Mouse (Mus musculus) lung, embryonic 14.5 days (tissue): Measurements from ENCODE around the gene Slit3. TPM values are rescaled to one million over a fixed set of nuclear protein-coding genes. Genes with fewer than 3 reads are reported as not detected.
A peak's percentile ranks its signal among the peaks of the same experiment; 100 is the strongest.

ENCODE experiments used
- ATAC-seq: fragments of 200-750 bp; cut with Nextera tagmentation; 2 replicates; pipeline ENCODE4 v1.8.0; 2017; ENCODE audit warnings: mild to moderate bottlenecking, moderate TSS enrichment, moderate library complexity; ENCODE audit not compliant: insufficient read depth
- DNase-seq: peaks from one replicate; pipeline ENCODE4 v3.0.0-alpha.2; 2015
- H3K27ac ChIP-seq: fragments of 300-500 bp; sonication (generic); 2 replicates; pipeline ENCODE4 v1.5.1; 2014; ENCODE audit warnings: low read depth, mild to moderate bottlenecking, moderate library complexity
- H3K27me3 ChIP-seq: fragments of 300-500 bp; sonication (generic); 2 replicates; pipeline ENCODE4 v1.6.1; 2014; ENCODE audit warnings: low read length, control low read depth; ENCODE audit not compliant: insufficient read depth
- H3K36me3 ChIP-seq: fragments of 300-500 bp; sonication (generic); 2 replicates; pipeline ENCODE4 v1.6.1; 2014; ENCODE audit warnings: control low read depth; ENCODE audit not compliant: insufficient read depth
- H3K4me1 ChIP-seq: fragments of 300-500 bp; sonication (generic); 2 replicates; pipeline ENCODE4 v1.6.1; 2014; ENCODE audit warnings: antibody characterized with exemption, control low read depth; ENCODE audit not compliant: insufficient read depth
- H3K4me2 ChIP-seq: fragments of 300-500 bp; sonication (generic); 2 replicates; pipeline ENCODE4 v1.6.1; 2014; ENCODE audit warnings: mild to moderate bottlenecking
- H3K4me3 ChIP-seq: fragments of 300-500 bp; sonication (generic); 2 replicates; pipeline ENCODE4 v1.5.1; 2014; ENCODE audit warnings: low read depth, low read length
- H3K9ac ChIP-seq: fragments of 300-500 bp; sonication (generic); 2 replicates; pipeline ENCODE4 v1.6.1; 2014
- H3K9me3 ChIP-seq: fragments of 300-500 bp; sonication (generic); 2 replicates; pipeline ENCODE4 v1.6.1; 2016; ENCODE audit warnings: low read depth, low read length, control low read depth
- CTCF ChIP-seq: IDR thresholded peaks from 2 replicates; pipeline ENCODE4 v1.5.1; 2016; ENCODE audit warnings: antibody characterized with exemption, low read depth
- WGBS: fragments of 180-500 bp; shearing (Covaris S2); extraction: QIAGEN DNeasy Blood & Tissue Kit; methylation state at CpG from one replicate; pipeline ENCODE4 v1.1.7; 2014; 5-methylcytosine and 5-hydroxymethylcytosine counted together
- polyA plus RNA-seq: library from polyadenylated mRNA; unstranded; fragments of >200 nt; fragmentation: Nextera tagmentation; extraction: Ambion mirVana; gene quantifications from 2 replicates; pipeline ENCODE4 v1.2.1, GENCODE M21; 2014

Gene Slit3
- polyA plus RNA-seq, 1 experiment from 2014 or later, result 37.3 TPM

DNA sequence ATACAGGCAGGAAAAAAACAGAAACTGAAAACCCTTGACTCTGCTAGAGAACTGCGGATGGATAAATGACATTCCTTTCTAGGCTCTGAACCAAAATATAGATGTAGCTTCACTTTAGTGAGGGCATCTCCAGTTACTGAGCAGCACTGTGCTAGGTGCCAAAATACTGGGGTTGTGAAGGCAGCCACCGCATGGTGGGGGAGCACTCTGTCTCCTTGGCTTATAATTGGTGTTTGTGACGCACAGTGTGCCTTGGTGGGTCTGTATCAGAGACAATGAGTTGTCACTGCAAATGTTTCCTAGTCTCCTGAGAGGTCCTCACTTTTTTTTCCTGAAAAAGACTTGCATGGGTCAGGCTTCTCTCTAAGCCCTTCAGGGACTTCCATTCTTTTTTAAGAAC is 125.6 kb downstream of the Slit3 start:
- Histone ChIP-seq H3K27ac (no peak overlapping the region), H3K9ac (no peak overlapping the region), H3K9me3 (no peaks in the 10 kb centered on the region), H3K4me3 (no peak overlapping the region), H3K4me1 (peaks cover 4% of the 10 kb centered on the region; the same call in 1 of the 2 replicates), H3K27me3 (no peaks in the 10 kb centered on the region), H3K36me3 (no peaks in the 10 kb centered on the region), H3K4me2 (no peak overlapping the region)
- 53% methylated on average over 3 of the region's 3 CpGs for WGBS
- ATAC-seq (no peak), DNase-seq (peak; percentile 18)
- no peak for TF ChIP-seq CTCF

DNA sequence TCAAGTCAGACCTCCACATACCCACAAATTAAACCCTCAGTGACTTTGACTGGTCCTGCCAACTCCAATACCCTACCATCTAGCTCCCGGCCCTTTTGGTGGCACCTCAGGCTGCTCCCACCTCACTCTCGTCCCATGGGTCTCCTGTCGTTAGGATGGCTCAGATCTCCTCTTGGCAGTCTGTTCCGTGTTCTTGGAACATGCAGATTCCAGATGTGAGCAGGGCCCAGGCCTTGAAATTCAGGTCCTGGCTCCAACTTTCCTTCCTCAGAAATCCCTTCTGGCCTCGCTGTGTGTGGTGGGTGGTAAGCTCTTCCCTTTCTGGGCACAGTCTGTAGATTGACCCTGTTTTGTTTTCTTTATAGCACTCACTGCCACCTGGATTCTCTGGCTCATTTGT is 127.1 kb downstream of the Slit3 start:
- peaks cover 4% of the 10 kb centered on the region; the same call in 1 of the 2 replicates for H3K4me1 ChIP-seq

DNA sequence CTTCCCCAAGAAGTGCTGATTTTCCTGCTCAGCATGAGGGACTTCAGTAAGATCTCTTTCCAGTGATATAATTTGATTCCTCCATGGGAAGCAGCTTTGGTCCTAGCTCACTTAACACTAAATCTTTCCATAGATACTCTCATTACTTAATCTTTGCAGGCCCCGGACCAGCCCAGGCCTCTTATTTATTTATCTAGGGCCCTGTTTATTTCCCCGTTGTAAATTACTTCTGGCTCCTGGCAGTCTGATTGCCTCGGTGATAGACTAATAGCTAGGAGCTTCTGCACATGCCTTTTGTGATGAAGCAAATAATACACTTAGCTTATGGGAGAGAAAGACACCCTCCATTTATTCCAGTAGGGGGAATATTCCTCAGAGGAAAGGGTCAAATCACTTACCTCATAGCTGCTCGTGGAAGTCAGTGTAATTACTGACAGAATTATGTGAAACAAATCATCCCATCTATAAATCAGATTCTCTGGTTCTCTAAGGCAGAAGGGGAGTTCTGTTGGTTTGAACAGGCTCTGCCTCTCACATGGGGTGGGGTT is 129.9 kb downstream of the Slit3 start:
- Histone ChIP-seq H3K4me3 (no peak overlapping the region), H3K4me1 (peaks cover 4% of the 10 kb centered on the region; the same call in 1 of the 2 replicates), H3K27ac (no peak overlapping the region; the same call in 1 of the 2 replicates), H3K4me2 (no peak overlapping the region), H3K9ac (no peak overlapping the region), H3K9me3 (no peaks in the 10 kb centered on the region), H3K27me3 (no peaks in the 10 kb centered on the region), H3K36me3 (no peaks in the 10 kb centered on the region)
- 22% methylated on average over 4 of the region's 4 CpGs for WGBS
- TF ChIP-seq CTCF, result 0 out of 2 replicates have a peak, but pooled peaks have one; percentile 12
- DNase-seq (no peak), ATAC-seq (no peak)

More for the DNA sequence above, 127.1 kb downstream of the Slit3 start:
- no peak overlapping the region for H3K9ac ChIP-seq
- no peaks in the 10 kb centered on the region for H3K27me3 ChIP-seq
- ATAC-seq (no peak), DNase-seq (no peak)
- H3K9me3 ChIP-seq, result no peaks in the 10 kb centered on the region
- H3K4me2 ChIP-seq, result no peak overlapping the region
- WGBS, result 69% methylated on average over 5 of the region's 5 CpGs
- no peaks in the 10 kb centered on the region for H3K36me3 ChIP-seq
- H3K4me3 ChIP-seq, result no peak overlapping the region
- no peak for TF ChIP-seq CTCF
- H3K27ac ChIP-seq, result no peak overlapping the region

DNA sequence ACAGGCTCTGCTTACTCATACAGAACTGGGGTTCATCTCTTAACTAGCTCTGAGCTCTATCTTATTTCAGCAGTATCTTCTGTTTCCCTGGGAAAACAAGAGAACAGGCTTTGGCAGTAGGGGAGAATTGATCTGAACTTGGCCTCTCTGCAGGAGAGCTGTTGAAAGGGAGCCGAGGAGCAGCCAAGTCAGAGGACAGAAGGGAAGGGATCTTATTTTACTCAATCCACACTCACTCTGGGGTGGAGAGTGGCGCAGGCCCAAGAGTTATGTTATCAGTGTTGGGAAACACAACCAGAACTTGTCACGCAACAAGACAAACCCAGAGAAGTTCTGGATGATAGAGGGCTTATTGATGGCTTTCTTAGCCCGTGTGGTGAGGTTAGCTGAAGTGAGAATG is 130.9 kb downstream of the Slit3 start:
- H3K4me1 ChIP-seq, result peaks cover 4% of the 10 kb centered on the region; the same call in 1 of the 2 replicates
- H3K4me3 ChIP-seq, result no peak overlapping the region
- H3K9ac ChIP-seq, result no peak overlapping the region
- no peaks in the 10 kb centered on the region for H3K9me3 ChIP-seq
- peak; percentile 53 for ATAC-seq
- H3K4me2 ChIP-seq, result no peak overlapping the region
- TF ChIP-seq CTCF, result no peak
- H3K27me3 ChIP-seq, result no peaks in the 10 kb centered on the region
- 46% methylated on average over 4 of the region's 4 CpGs for WGBS
- no peaks in the 10 kb centered on the region for H3K36me3 ChIP-seq
- peak overlapping the region; percentile 8; the same call in 1 of the 2 replicates for H3K27ac ChIP-seq
- DNase-seq, result peak; percentile 71

DNA sequence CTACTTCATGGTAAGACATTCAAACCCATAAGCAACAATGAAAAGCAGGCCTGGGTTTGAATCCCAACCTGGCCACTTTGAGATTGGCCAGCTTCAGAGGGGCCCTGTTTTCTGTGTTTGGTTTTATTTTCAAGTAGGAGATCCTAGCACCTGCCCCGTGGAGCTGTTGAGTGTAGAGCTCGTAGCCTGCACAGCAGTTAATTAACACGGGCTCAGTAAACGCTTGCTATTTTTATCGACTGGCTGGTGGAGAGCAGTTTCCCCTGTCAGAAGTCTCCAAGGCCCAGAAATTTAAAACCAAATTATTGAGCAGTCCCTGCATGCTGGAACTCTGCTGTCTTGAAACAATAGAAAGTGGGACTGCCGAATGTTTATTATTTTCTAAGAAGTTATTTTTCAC is 136.3 kb downstream of the Slit3 start:
- H3K36me3 ChIP-seq, result no peaks in the 10 kb centered on the region
- no peak overlapping the region for H3K4me2 ChIP-seq
- no peak for TF ChIP-seq CTCF
- no peak for ATAC-seq
- H3K4me3 ChIP-seq, result no peak overlapping the region
- H3K9ac ChIP-seq, result no peak overlapping the region
- no peaks in the 10 kb centered on the region for H3K4me1 ChIP-seq
- no peak for DNase-seq
- no peak overlapping the region for H3K27ac ChIP-seq
- WGBS, result 56% methylated on average over 6 of the region's 6 CpGs
- H3K27me3 ChIP-seq, result no peaks in the 10 kb centered on the region
- no peaks in the 10 kb centered on the region for H3K9me3 ChIP-seq

DNA sequence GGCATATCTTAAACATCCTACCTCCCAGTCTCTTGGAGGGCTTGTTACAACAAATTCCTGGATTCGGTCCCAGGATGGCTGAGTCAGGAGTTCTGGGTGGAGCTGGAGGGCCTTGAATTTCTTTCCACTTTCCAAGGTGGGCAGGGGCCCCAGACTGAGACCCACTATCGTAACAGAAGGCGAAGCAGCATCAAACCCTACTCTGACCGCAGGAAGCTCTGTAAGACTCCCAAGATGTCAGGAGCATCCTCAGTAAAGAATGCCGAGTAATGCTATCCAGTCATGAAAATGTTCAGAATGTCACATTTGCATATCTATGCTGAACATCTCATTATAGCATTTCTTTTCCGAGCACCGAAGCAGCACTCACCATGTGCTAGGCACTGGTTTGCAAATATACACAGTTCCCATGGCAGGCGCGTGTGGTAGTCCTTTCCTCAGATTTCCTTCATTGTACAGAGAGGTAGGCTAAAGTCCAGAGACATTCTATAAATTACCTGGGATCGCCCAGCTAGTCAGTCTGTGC is 140.6 kb downstream of the Slit3 start:
- H3K4me2 ChIP-seq, result no peak overlapping the region
- H3K9me3 ChIP-seq, result no peaks in the 10 kb centered on the region
- no peak overlapping the region for H3K27ac ChIP-seq
- H3K4me3 ChIP-seq, result no peak overlapping the region
- H3K36me3 ChIP-seq, result no peaks in the 10 kb centered on the region
- no peaks in the 10 kb centered on the region for H3K4me1 ChIP-seq
- no peaks in the 10 kb centered on the region for H3K27me3 ChIP-seq
- TF ChIP-seq CTCF, result no peak
- WGBS, result 87% methylated on average over 10 of the region's 10 CpGs
- no peak for DNase-seq
- no peak for ATAC-seq
- no peak overlapping the region for H3K9ac ChIP-seq

DNA sequence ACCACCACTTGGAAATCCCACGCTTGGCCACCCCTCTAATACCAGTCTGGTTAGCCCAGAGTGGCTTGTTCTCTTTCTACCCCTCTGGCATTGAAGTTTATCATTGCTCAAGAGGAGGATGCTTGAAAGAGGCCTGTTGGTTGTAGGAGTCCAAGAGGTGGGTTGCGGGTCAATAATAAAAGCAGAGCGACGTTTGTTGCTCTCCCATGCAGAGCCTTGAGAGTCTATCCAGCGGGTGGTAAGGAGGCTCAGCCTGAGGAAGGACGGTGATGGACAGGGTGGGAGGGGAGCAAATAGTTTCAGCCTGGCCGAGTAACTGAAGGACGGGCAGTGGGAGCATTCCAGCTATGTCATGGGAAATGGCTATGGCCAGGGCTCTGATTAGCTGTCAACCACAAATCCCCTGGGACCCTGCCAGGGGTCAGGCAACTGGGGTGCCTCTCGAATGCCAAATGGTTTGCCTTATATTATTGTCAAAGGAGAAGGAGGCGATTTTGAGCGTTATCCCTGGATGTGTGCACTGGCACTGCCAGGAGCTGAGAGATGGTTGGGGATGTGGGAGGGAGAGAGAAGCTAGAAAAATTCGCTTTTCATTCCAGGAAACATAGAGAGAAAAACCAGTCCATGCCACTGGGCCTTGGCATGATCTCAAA is 141.4 kb downstream of the Slit3 start:
- ATAC-seq, result peak; percentile 52; the same call in 1 of the 2 replicates
- Histone ChIP-seq H3K4me1 (no peaks in the 10 kb centered on the region), H3K27ac (no peak overlapping the region), H3K9ac (no peak overlapping the region), H3K4me2 (no peak overlapping the region), H3K27me3 (no peaks in the 10 kb centered on the region), H3K36me3 (no peaks in the 10 kb centered on the region), H3K4me3 (no peak overlapping the region), H3K9me3 (no peaks in the 10 kb centered on the region)
- no peak for TF ChIP-seq CTCF
- 60% methylated on average over 12 of the region's 12 CpGs for WGBS
- peak; percentile 47 for DNase-seq
